Mouse (Mus musculus): ENCODE measurements around the gene Dcun1d5. TPM values are rescaled to one million over a fixed set of nuclear protein-coding genes. Genes with fewer than 3 reads are reported as not detected.
A peak's percentile ranks its signal among the peaks of the same experiment; 100 is the strongest.
"Not testable (repeated sequence)": the region's sequence is repeated elsewhere in the genome, so short reads cannot be mapped to it uniquely, and the experiment has no call there.

Dcun1d5 gene
- 22.3 and 27.9 TPM in 2 replicates for polyA plus RNA-seq (2012; rRNA removed)

- DNase-seq (ENCODE audit: low read depth) = peak; percentile 65
Observed at GRCm38 (mm10) chr9:7184172-7184896, at the start of gene Dcun1d5, which contains the start of gene Dync2h1. TSS of gene Dcun1d5 (plus strand) at chr9:7184520. TSS of gene Dync2h1 (minus strand) at chr9:7184446.

- no peak for DNase-seq (ENCODE audit: low read depth)
Observed at GRCm38 (mm10) chr9:7154391-7154790, 29.9 kb upstream of the Dcun1d5 start.

- DNase-seq (ENCODE audit: low read depth) = no peak
Observed at GRCm38 (mm10) chr9:7158605-7159004, 25.7 kb upstream of the Dcun1d5 start.

GRCm38 (mm10) chr9:7159718-7160117, 24.6 kb upstream of the Dcun1d5 start:
- DNase-seq (ENCODE audit: low read depth) = no peak

GRCm38 (mm10) chr9:7160688-7161087, 23.6 kb upstream of the Dcun1d5 start:
- no peak for DNase-seq (ENCODE audit: low read depth)

- no peak for DNase-seq (ENCODE audit: low read depth)
Observed at GRCm38 (mm10) chr9:7167339-7167998, 16.9 kb upstream of the Dcun1d5 start.

- DNase-seq (ENCODE audit: low read depth) = no peak
Observed at GRCm38 (mm10) chr9:7173756-7174155, 10.6 kb upstream of the Dcun1d5 start.

- DNase-seq (ENCODE audit: low read depth) = no peak
Observed at GRCm38 (mm10) chr9:7176618-7177610, 7.4 kb upstream of the Dcun1d5 start.

- DNase-seq (ENCODE audit: low read depth) = no peak
Observed at GRCm38 (mm10) chr9:7184897-7185291, 574 bp downstream of the Dcun1d5 start.

- not testable (repeated sequence) for DNase-seq (ENCODE audit: low read depth)
Observed at GRCm38 (mm10) chr9:7190694-7191093, 6.4 kb downstream of the Dcun1d5 start.

GRCm38 (mm10) chr9:7216240-7216639, 31.9 kb downstream of the Dcun1d5 start:
- DNase-seq (ENCODE audit: low read depth) = no peak

GRCm38 (mm10) chr9:7221024-7221423, 36.7 kb downstream of the Dcun1d5 start:
- no peak for DNase-seq (ENCODE audit: low read depth)

- DNase-seq (ENCODE audit: low read depth) = no peak
Observed at GRCm38 (mm10) chr9:7221460-7221859, 37.1 kb downstream of the Dcun1d5 start.

- DNase-seq (ENCODE audit: low read depth) = no peak
Observed at GRCm38 (mm10) chr9:7238619-7239018, 54.3 kb downstream of the Dcun1d5 start.

GRCm38 (mm10) chr9:7239967-7240366, 55.6 kb downstream of the Dcun1d5 start:
- DNase-seq (ENCODE audit: low read depth) = no peak

GRCm38 (mm10) chr9:7252797-7253654, 68.7 kb downstream of the Dcun1d5 start:
- peak; percentile 20 for DNase-seq (ENCODE audit: low read depth)

Other genes with a start within 250 kb of the Dcun1d5 start
- 2.1 and 2.4 TPM in 2 replicates for gene Dync2h1, start 74 bp upstream of the Dcun1d5 start, polyA plus RNA-seq (2012; rRNA removed)
- gene Mmp13, start 88.0 kb downstream of the Dcun1d5 start, polyA plus RNA-seq (2012; rRNA removed) = 0.06 and 0.22 TPM in 2 replicates
- gene Mmp12, start 159.9 kb downstream of the Dcun1d5 start, polyA plus RNA-seq (2012; rRNA removed) = 2.9 and 5.5 TPM in 2 replicates
- gene Mmp1b, start 203.5 kb downstream of the Dcun1d5 start, polyA plus RNA-seq (2012; rRNA removed) = 0.13 and 0.14 TPM in 2 replicates